Mouse (Mus musculus) effector memory CD4-positive, alpha-beta T cell, adult 5 months (primary cell): ENCODE data around the gene Ube2q1. TPM values are rescaled to one million over a fixed set of nuclear protein-coding genes. Genes with fewer than 3 reads are reported as not detected.

Source experiments
- polyA plus RNA-seq: library from polyadenylated mRNA; unstranded; fragments of 100-300 nt; shearing (Covaris generic); gene quantifications from one replicate; pipeline ENCODE4 v1.2.1, GENCODE M21; 2017

The Ube2q1 gene
- 53.1 TPM for polyA plus RNA-seq

GRCm38 (mm10) chr3:89772968-89773709, at the start of gene Ube2q1:
Gene Ube2q1 (plus strand): TSS chr3:89773616.

DNA sequence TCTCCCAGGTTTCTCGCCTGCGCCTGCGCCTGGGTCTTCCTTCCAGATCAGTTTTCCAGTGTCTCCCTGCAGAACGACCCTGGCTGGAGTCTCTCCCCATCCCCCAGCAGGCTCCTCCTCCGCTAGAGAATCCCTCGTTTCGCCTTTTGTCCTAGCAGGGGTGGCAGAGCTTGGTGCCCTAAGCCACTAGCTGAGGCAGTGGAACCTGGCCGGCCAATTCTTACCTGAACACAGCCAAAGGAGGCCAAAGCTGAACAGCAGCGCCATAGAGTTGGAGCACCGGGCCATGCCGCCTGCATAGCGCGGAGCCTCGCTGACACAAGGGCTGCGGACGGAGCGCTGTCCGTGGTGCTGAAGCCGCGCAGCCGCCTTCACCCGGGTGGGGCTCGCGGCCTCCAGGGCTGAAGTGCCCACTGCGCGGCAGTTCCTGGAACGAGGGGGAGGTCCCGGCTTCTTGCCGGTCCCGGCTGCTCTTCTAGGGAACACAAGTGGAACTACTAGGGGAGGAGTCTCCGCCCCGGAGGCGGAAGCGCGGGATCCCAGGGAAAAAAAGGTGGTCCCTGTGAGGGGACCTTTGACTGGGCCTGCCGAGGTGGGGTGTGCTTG, 9.2 kb upstream of the Ube2q1 start, which contains the start of gene Chrnb2:
TSS of gene Chrnb2 (minus strand) at position 514 of the 606 bp plus-strand sequence.

DNA sequence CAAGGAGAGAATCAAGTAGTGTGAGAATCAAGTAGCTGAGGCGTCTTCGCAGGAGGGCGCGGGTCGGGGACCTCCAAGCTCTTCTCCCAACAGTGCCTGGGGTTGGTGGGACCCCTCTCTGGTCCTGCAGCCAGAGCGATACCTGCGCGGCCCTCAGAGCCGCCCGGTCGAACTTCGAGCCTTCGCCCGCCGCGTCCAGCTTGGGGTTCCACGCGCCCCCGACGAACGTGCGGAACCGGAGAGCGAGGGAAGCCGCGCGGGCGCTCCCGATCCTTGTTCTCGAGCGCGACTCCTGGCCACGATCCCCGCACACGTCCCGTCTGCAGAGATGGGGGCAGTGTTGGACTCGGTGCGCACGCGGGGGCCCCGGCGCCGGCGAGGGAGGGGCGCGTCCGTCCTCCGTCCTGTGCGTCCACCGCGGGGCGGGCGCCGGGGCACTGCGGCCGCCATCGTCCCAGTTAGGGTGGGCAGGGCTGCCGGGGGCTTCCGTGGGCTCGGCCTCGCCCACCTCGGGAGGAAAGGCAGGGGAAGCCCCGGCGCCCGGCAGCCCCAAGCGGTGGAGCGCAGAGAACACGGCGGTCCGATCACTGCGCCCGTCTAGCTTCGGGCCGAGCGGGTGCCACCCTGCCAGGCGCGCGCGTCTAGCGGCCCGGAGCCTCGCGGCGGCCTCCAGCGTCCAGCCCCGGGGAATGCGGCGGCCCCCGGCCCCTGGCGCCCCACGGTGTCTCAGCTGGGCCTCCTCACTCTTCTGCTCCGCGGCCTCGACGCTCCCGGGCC, 57.6 kb downstream of the Ube2q1 start, which contains the start of gene She:
TSS of gene She (plus strand) at position 556 of the 777 bp plus-strand sequence.

Other genes starting within 250 kb of the Ube2q1 start
- 61.1 TPM for gene Adar, start 58.6 kb upstream of the Ube2q1 start, polyA plus RNA-seq
- 1.7 TPM for gene Chrnb2, start 9.0 kb upstream of the Ube2q1 start, polyA plus RNA-seq
- 0.30 TPM for gene She, start 57.8 kb downstream of the Ube2q1 start, polyA plus RNA-seq
- gene Il6ra, start 139.6 kb downstream of the Ube2q1 start, polyA plus RNA-seq: 39.2 TPM
- 73.1 TPM for gene Atp8b2, start 189.9 kb downstream of the Ube2q1 start, polyA plus RNA-seq
- 94.5 TPM for gene Hax1, start 225.2 kb downstream of the Ube2q1 start, polyA plus RNA-seq